Mouse (Mus musculus): Measurements from ENCODE around the gene Rtf1.
A peak's percentile ranks its signal among the peaks of the same experiment; 100 is the strongest.
"Not testable (repeated sequence)": the region's sequence is repeated elsewhere in the genome, so short reads cannot be mapped to it uniquely, and the experiment has no call there.

Gene Rtf1

DNA sequence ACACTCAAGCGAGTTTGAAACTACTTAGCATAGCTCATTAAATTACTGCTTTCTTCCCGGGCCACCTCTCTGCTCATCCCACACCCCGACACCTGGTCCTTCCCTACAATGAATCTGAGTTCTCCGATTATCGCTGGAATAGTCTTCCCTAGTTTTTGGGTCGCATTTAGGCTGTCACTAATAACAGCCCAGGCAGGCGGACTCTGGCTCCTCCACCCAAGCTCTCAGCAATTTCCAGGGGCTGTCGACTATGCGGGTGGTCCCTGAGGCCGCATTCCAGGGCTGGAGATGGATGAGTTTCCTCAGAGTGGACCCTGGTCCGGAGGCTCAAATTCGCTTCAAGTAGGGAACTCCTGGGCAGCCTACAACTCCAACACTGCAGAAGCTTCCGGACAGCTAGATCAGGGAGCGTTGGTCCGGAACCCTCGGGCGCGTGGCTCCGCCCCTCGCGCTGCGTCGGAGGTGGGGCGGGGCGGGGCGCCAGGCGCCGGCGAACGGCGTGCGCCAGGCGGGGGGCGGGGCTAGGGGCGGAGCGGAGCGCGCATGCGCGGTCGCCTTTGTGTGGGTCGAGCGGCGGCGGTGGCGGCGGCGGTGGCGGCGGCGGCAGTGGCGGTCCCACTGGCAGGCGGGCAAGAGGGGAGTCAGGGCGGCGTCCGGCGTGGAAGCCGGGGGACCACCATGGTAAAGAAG, at the start of gene Rtf1:
Gene Rtf1, plus strand, starts transcription at position 544 of the 690 bp plus-strand sequence.
- peak; percentile 93 for DNase-seq

DNA sequence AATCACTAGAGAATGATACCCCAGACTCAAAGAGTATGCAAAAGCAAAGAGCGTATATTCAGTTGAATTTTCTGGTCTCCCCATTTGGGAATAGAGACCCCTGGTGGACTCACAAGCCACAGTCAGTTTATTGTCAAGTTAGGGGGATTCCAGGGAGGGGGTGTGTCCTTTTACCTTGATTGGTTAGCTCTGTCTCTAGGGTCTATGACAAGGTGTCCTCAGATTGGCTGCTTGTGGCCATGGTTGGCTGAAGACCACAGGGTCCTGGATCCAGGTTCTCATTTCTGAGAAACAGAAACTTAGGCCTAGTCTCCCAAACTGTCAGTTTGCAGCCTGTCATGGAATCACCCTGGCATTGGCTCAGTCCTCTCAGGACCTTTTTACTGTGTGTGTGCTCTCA, 38.1 kb upstream of the Rtf1 start:
- DNase-seq, result no peak

DNA sequence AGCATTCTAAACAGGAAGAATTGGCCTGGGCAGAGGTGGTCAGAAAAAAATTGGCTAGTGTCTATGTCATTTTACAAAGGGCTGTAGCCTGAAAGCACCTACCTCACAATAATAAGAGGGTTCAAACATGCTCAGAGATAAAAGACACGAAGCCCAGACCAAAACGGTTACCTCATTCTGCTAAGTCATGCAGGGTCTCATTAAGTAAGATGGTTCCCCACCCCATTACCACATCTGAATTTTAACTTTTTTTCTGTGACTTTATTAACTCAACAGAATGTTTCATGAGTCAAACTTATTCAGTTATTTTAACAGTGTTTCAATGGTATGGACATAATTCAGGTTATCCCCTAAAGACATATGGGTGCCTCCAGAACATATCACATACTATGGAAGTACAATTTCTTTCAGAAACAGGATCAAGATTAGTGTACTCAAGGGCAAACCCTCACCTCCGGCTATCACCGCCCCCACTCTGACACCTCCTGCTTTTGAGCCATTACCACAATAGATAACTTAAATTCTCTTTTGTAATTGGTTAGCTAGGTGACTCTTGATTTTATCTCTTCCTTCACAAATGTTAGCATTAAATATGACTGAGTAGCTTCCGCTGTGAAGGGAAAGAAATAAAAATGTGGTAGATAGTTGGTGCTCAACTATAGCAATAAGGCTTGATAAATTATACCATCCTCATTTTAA, 33.5 kb upstream of the Rtf1 start:
- DNase-seq, result no peak

DNA sequence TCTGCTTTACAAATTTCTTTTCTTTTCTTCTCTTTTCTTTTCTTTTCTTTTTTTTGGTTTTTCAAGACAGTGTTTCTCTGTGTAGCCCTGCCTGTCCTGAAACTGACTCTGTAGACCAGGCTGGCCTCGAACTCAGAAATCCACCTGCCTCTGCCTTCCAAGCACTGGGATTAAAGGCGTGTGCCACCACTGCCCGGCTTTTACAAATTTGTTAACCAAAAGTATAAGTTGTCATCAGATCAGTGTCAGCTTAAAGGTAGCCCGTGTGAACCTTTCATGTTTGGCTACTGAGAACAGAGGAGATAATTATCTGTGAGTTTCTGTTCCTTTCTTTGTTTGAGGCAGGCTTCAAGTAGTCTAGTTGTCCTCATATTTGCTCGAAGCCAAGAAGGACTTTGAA, 30.6 kb upstream of the Rtf1 start:
- DNase-seq, result no peak

DNA sequence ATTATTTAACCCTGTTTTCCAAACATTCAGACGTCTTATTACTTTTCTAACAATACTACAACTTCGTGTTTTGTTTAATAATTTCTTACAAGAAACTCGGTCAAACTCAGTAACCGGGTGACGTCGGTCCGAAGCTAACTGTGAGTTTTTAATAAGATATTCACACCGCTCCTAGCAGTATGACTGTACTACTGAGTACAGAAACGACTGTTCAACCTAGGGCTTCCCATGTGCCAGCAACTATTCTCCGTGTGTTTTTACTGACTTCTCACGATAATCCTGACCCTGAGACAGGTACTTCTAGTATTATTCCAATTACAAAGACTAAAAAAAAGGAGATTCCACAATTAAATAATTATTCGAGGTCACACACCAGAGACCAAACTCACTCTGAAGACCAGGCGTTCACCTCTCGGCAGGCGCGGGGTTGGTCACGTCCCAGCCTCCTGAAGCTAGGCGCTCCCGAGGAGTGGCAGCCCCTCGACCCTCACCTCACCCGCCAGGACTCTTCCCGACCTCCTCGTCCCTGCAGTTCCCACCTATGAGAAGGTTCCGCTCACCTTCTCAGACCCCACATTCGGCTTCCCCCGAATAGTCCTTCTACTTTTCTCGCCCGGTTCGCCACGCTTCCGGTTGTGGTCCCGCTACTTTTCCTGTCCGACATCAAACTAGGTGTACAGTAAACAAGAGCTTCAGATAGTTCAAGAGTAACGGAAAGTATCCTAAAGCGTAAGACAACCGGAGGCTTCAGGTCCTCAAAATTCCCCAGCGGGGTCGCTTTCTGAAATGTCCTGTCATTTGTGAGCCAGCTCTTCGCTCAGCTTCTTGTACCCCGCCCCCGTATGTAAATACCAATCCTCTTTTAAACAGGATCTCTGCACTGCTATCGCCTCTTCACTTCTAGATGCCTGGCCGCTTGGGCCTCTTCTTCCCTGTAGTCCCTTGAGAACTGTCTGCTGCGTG, 12.4 kb upstream of the Rtf1 start, which contains the start of gene Ndufaf1:
Gene Ndufaf1, minus strand, starts transcription at position 608 of the 963 bp plus-strand sequence.
- DNase-seq, result peak; percentile 77

DNA sequence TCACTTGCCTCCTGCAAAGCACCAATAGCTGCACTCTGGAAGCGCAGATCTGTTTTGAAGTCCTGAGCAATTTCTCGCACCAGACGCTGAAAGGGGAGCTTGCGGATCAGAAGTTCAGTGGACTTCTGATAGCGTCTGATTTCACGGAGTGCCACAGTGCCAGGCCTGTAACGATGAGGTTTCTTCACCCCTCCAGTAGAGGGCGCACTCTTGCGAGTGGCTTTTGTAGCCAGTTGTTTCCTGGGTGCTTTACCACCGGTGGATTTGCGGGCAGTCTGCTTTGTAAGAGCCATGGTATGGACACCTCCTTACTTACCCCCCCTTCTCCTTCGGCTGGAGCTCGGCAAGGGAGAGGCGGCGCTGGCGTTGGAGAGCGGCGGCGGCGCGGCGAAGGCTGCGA, 9.1 kb upstream of the Rtf1 start:
- DNase-seq, result not testable (repeated sequence)

DNA sequence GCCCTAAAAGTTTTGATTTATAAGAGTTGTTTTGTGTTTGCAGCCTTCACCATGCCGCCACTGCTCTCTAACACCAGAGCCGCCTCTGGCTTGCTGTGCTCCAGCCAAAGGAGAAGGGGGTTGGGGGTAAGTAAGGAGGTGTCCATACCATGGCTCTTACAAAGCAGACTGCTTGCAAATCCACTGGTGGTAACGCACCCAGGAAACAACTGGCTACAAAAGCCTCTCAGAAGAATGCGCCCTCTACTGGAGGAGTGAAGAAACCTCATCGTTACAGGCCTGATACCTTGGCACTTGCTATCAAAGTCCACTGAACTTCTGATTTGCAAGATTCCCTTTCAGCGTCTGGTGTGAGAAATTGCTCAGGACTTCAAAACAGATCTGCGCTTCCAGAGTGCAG, 5.9 kb upstream of the Rtf1 start:
- no peak for DNase-seq

DNA sequence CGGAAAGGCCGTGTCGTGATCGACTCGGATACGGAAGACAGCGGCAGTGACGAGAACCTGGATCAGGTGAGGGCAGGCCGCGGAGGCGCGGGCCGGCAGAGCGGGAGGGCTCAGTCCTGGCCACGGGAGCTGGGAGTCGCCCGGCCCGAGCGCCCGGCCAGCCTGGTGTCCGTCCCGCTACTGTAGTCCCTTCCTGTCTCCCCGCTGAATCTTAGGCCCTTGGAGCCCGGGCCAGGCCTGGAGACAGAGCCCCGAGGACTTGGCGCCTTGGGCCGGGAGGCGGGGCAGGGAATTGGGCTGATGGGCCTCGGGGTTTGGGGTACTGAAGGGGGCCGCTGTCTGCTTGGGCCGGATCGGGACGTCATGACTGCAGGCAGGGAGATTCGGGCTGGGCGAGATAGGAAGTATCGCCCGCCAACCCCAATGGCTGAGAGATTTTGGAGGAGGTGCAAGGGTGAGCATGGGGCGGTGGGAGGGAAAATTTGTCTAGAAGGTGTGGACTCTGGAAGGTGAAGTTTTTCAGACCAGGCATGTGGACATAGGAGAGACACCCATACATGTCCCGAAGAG, 432 bp downstream of the Rtf1 start:
- no peak for DNase-seq

DNA sequence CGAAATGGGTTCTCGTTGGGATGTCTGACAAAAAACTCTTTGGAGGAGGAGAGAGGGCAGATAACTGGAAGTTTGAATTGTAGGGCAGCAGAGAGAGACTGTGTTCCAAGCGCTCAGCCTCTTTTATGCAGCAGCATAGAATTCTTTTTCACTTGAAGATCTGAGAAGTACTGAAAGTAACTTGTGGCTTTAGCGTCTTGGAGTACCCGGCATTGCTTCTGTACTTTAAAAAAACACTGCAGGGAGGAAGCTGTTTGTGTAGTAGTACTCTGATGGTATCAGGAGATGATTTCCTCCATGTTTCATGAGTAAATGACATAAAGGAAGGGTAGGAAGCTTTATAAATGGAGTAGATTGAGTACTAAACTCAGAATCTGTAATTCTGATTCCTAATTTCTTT, 963 bp downstream of the Rtf1 start:
- no peak for DNase-seq

DNA sequence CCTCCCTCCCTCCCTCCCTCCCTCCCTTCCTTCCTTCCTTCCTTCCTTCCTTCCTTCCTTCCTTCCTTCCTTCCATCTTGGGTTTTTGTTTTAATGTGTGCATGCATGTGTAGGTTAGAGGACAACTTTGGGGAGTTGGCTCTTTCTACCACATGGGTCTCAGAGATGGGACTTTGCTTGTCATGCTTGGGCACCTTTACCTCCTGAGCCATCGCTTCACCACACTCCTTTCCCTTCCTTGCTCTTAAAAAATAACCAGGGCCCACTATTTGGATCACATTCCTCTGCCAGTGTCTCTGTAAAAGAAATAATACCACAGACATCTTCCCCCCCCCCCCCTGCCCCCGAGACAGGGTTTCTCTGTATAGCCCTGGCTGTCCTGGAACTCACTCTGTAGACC, 8.8 kb downstream of the Rtf1 start:
- no peak for DNase-seq

DNA sequence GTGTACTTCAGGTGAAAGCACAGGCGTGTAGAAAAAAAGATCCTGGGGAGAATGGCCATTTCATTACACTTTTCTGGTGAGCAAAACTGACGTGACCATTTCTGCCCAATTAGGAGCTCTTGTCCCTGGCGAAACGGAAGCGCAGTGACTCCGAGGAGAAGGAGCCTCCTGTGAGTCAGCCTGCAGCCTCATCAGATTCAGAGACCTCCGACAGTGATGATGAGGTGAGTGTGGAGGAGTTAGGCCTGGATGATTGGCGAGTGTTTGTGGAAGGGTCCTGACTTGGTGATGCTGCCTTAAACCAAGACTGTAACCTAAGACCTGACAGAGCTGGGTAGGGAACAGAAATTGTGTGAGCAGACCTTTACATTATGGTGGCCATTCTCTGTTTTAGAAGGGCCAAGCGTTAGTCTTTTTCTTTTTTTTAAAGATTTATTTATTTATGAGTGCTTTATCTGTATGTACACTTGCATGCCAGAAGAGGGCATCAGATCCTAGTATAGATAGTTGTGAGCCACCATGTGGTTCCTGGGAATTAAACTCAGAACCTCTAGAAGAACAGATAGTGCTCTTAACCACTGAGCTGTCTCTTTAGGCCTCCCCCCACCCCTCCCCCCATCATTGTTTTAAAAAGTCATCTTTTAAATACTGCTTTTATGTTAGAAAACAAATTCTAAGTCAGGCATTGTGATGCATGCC, 17.3 kb downstream of the Rtf1 start:
- no peak for DNase-seq

DNA sequence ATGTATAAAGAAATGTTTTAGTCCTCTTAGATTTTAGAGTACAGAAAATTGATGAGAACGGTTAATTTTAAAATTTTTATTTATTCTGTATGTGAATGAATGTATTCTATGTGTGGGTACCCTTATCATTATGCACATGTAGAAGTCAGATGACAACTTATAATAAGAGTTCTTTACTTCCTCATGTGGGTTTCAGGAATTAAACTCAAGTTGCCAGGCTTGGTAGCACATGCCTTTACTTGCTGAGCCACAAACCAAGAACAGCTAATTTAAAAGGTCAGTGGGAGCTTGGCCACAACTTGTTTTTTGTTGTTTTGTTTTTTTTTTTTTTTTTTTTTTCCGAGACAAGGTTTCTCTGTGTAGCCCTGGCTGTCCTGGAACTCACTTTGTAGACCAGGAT, 20.0 kb downstream of the Rtf1 start:
- no peak for DNase-seq

DNA sequence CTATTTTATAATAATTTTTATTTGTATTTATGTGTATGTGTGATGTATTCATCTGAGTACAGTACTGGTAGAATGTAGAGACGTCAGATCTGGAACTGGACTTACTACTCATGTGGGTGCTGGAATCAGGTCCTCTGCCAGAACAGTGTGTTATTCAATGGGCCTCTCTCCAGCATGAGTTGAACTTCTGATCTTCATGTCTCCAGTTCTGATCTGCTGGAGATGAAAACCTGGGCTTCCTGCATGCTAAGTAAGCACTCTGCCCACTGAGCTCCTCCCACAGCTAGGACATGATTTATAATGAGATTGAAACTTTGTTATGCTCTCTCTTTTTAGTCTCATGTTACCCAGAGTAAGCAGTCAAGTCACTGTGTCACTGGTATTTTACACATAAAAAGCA, 21.2 kb downstream of the Rtf1 start:
- no peak for DNase-seq

DNA sequence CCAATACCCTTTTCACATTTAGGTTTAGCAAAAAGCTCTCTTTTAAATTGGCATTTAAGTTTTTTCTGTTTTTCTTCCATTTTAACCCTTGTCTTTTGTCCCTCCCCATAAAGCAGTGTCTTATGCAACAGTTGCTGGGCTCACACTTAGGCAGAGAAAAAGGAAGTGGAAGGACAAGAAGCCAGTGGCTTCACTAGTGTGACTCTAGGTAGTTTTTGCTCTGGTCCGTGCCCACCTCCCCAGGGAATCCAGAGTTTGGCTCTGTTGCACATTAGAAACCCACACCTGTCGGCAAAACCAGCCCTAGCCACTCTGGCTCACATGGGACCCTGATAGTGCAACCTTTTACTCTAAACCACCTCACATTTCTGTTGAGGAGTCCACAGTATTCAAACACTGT, 23.6 kb downstream of the Rtf1 start:
- DNase-seq, result no peak

DNA sequence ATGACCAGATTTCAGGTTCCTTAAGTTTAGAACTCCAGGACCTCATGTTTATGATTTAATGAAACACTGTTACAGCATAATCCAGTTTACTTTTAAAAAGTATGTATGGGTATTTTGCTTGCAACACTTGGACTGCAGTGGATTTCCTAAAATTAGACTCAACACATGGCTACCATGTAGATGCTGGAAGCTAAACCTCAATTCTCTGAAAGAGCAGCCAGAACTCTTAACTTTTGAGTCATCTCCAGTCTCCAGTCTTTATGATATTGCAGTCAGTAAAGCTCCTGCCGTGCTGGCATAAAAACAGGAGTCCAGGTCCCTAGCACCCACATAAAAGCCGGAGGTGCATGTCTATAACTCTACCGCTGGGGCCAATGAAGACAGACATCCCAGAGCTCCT, 25.1 kb downstream of the Rtf1 start:
- DNase-seq, result no peak

DNA sequence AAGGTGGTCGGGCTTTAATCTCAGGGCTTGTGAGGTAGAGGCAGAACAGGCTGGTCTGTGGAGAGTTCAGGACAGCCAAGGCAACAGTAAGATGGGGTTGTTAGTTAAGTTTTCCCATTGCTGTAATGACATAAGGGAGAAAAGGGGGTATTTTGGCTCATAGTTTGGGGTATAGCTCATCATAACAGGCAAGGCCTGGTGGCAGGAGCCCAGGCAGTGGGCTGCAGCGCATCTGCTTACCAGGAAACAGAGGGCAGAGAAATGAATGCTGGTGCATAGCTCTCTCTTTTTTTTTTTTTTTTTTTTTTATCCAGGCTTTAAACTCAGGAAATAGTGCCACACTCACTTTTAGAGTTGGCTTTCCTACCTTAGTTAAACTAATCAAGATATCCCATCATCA, 28.3 kb downstream of the Rtf1 start:
- no peak for DNase-seq

DNA sequence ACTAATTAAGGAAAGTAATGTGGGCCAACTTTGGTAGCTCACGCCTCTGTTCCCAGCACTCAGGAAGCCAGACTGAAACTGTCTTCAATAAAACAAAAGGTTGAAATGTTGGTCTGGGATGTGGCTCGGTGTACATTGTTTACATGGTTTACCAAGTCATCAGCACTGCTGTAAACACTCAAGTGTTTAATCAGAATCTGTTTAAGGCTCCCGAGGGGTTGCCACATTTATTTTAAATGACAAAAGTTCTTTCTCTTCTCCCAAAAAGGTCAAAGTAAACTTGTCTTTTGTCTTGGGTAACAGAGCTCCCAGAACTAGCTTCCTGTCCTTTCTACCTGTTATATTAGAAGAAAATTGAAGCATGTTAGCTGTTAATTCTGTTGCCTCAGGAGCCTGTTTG, 32.8 kb downstream of the Rtf1 start:
- DNase-seq, result no peak

DNA sequence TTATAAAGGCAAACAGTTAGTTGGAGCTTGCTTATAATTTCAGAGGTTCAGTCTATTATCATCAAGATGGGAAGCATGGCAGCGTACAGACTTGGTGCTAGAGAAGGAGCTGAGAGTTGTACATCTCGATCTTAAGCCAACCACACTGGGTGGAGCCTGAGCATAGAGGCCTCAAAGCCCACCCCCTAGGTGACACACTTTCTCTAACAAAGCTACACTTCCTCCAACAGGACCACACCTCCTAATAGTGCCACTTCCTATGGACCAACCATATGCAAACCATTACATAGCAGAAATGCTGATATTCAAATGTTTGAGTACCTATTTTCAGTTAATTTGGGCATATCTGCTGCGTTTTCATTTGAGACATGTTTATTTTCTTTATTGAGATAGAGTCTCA, 35.1 kb downstream of the Rtf1 start:
- DNase-seq, result no peak

DNA sequence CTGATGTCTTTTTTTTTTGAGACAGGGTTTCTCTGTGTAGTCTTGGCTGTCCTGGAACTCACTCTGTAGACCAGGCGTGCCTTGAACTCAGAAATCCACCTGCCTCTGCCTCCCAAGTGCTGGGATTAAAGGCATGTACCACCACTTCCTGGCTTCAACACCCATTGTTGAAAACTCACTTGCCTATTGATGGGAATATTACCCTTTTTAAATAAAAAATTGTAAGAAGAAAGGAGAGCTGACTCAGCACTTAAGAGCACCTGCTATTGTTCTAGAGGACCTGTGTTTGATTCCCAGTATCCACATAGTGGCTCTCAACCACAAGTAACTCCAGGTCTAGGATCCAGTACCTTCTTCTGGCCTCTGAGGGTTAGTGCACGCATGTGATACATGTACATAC, 41.0 kb downstream of the Rtf1 start:
- DNase-seq, result not testable (repeated sequence)

DNA sequence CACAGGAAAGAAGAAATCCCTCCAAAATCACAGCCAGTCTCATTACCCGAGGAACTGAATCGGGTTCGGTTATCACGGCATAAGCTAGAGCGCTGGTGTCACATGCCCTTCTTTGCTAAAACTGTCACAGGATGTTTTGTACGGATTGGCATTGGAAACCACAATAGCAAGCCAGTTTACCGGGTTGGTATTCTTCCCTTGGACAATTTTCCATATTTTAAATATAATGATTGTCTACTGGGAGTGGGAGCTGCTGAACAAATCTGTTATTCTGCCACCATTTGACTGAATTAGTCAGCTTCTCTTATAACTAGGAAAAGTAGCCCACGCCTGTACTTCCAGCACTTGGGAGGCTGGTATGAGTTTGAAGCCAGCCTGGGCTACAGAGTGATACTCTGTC, 46.2 kb downstream of the Rtf1 start:
- no peak for DNase-seq

DNA sequence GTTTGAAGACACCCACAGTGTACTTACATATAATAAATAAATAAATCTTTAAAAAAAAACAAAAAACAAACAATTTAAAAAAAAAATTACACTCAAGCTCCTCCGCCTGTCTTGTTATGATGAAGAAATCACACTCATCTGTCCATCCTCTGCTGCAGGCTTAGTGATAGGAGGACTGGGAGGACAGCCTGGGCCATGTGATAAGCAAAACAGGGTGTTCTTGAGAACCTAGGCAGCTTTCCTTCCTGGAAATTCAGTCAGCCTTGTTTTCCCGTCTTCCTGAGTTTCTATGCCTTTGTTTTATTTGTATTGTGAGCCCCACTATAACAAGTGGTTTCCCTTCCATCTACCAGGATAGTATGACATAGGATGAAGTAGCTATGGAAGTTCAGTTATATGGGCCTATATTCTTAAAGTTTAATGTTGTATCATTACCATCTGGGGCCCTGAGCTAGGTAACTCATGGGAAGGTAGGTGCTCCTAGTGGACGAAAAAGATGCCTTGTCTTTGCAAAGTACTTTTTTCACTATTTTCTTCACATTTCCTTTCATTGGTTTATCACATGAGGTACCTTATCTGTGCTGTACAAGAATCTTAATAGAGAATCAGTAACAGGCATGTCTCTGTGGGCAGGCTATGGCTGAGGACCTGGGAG, 53.0 kb downstream of the Rtf1 start:
- DNase-seq, result no peak

DNA sequence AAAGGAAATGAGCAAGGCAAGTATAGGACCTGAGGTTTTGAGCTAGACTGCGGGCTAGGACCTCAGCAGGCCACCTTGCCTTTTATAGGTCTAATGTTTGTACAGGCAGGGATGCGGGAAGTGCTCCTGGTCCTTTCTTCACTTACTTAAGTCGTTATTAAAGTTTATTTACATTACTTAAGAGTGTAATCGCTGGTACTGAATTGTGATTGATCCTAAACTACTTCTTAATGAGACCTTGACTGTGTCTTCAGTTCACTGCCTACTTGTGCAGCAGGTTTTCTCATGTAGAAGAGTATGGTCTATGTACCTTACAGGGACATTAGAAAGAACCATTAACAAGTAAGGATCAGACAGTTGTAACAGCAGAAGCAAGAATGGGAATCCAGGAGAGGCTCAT, 55.9 kb downstream of the Rtf1 start:
- no peak for DNase-seq

All from cerebellum, adult 11 months (tissue).